Mouse (Mus musculus): ENCODE measurements around the gene Ldlrap1.

DNA sequence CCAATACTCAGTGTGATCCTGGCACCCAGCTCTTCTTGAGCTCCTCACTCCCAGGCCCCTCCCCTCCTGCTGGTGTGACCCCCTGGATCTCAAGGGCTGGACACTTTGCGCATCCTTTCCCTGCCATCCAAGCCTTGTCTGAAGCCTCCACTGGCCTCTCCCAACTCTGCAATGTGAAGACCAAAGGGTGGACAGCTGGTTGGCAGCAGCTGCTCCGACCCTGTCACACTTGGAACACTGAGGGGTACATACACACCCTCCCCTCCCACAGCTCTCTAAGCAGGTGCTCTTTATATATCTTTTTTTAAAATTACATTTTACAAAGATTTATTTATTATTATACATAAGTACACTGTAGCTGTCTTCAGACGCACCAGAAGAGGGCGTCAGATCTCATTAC is 27.6 kb downstream of the Ldlrap1 start:
- TF ChIP-seq CTCF (IDR thresholded peaks at IDR 0.05; ENCODE audit: control insufficient read depth, insufficient read depth, insufficient replicate concordance, low read depth, low read length) (no peak), POLR2A (IDR thresholded peaks at IDR 0.05; ENCODE audit: control insufficient read depth, low read depth, low read length) (no peak)

Data from testis, adult 2 months (tissue).